Mouse (Mus musculus) gastrocnemius, postnatal 10 days (tissue): ENCODE measurements around the gene Tex30. TPM values are rescaled to one million over a fixed set of nuclear protein-coding genes. Genes with fewer than 3 reads are reported as not detected.
"Not testable (repeated sequence)": the region's sequence is repeated elsewhere in the genome, so short reads cannot be mapped to it uniquely, and the experiment has no call there.

Source experiments
- DNase-seq: peaks from one replicate; pipeline ENCODE4 v3.0.0; 2021; ENCODE audit warnings: mixed read lengths
- long read RNA-seq, 2 experiments: library from polyadenylated mRNA; stranded (forward); transcript quantifications; one replicate each; pipeline ENCODE4 v2.0.0; 2021
- total RNA-seq, 2 experiments: library from RNA; stranded (reverse); gene quantifications; 2 replicates each; pipeline ENCODE4 v1.2.3; 2021

Gene Tex30
- 1 to 10 TPM; 5.5 to 6.8 TPM for total RNA-seq
- long read RNA-seq, experiment 1, partial matches to known transcripts: 0 of 4 reads
- long read RNA-seq, experiment 1, other reads (novel, unspliced or antisense): 1 of 4 reads
- long read RNA-seq, experiment 2, partial matches to known transcripts: 0 of 4 reads
- long read RNA-seq, experiment 2, other reads (novel, unspliced or antisense): 1 of 4 reads

GRCm38 (mm10) chr1:44102259-44102717 lies at the start of gene Tex30:
Gene Tex30 (minus strand): TSS chr1:44102441.
- DNase-seq: peak; percentile 92

GRCm38 (mm10) chr1:44148706-44149105 lies 46.5 kb upstream of the Tex30 start:
- no peak for DNase-seq

DNA sequence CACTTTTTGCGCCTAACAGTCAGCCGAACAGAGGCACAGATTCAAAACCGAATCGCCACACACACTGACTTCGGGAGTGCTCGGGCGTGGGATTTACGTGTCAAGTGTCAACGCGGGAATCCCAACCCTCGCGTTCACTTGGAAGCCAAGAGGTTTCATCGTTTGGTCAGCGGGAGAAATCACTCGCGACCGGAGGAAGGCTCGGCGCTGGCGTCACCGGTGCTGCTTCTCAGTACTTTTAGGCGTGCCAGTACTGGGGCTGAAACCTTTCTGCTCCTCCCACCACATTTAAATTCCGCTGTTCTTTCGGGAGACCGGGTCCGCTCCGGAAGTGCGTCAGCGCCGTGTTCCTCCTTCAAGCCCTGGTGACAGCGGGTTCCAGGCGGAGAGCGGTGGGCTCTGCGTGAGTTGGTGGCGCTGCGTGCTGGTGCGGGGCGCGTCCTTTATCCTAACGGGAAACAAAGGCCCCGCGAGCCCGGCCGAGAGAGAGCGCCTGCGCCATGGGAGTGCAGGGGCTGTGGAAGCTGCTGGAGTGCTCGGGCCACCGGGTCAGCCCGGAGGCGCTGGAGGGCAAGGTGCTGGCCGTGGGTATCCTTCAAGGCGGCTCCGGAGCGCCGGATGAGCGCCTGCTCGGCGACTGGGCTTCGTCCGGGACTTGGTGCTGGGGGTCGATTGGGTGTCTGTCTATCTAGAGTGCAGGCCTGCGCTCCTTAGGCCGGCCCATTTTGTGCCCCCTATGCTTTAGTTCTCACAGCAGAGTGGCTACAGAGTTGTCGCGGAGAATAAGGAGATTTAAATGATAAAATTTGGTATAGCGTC lies 45.5 kb upstream of the Tex30 start, which contains the start of gene Ercc5:
Gene Ercc5, plus strand, starts transcription at position 182 of the 819 bp plus-strand sequence.
- DNase-seq: peak; percentile 65

- no peak for DNase-seq
Measured at GRCm38 (mm10) chr1:44142747-44143146, 40.5 kb upstream of the Tex30 start.

DNA sequence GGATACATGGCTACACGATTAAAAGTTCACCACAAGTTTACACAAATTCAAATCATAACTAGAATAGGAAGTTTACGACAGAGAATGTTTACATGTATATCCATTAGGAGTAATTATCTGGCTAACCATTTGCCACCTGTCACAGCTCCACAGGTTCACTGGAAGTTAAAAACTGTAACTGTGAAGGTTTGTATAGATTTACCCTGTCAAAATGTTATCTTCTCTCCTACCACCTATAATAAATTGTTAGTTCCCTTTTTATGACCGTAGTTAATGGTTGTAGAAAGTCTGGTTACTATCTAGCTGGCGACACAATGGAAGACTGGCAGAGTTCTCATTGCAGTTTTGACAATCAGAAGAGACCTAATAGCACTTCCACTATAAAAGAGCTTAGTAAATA lies 38.0 kb upstream of the Tex30 start:
- DNase-seq: no peak

DNA sequence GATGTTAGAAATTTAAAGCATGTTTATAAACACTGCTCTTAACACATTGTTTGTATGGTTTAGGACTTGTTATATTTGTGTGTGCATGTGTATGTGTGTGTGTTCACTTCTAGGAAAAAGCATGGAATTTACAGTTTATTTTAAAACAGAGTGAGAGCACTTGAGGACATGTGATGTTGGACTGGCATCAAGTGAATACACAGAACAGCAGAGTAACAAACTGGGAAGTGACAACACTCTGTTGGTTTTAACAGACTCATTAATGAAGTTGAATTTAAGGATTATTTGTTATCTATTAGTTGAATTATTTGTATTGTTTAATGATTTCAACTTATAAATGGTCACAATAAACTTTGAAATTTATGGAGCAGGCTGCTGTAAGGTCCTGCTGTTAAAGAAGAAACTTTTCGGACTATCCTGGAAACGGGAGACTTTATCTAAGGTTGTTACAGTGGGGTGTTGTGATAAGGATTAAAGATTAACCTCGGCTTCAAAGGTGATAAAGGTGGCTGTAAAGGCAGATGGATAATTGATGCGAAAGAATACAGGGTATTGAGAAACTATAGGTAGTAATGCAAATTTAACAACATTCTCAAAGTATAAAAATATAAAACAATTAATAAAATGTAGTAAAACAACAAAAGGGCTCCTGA lies 27.8 kb upstream of the Tex30 start:
- no peak for DNase-seq

DNA sequence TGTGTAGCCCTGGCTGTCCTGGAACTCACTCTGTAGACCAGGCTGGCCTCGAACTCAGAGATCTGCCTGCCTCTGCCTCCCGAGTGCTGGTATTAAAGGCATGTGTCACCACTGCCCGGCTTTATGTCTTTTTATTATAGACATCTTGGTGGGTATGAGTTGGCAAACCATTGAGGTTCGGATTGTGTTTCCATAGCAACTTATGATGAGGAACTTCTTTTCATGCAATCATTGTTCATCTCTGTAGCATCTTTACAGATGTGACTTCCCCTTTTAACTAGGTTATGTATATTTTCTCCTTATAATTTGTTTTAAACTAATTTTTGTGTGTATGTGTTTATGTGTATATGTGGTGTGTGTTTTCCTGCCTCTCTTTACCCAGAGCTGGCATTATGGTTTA lies 23.3 kb upstream of the Tex30 start:
- DNase-seq: no peak

- no peak for DNase-seq
Measured at GRCm38 (mm10) chr1:44122256-44122655, 20.0 kb upstream of the Tex30 start.

DNA sequence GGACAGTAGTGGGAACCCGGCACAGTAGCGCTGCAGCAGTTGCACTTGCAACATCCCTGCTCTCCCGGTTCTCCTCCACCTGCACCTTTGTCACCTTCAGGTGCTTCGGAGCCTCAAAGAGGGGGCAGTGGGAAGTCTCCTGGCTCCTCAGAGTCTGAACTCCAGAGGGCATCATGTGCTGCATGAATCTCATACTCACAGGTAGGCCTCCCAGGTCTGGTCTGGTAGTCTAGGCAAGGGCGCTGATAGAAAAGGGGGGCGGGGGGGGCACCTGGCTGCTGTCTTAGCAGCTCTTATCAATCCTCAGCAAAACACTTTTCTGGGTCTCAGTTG lies 17.8 kb upstream of the Tex30 start:
- no peak for DNase-seq

- peak; percentile 76 for DNase-seq
Measured at GRCm38 (mm10) chr1:44119201-44120073, 17.2 kb upstream of the Tex30 start.

DNA sequence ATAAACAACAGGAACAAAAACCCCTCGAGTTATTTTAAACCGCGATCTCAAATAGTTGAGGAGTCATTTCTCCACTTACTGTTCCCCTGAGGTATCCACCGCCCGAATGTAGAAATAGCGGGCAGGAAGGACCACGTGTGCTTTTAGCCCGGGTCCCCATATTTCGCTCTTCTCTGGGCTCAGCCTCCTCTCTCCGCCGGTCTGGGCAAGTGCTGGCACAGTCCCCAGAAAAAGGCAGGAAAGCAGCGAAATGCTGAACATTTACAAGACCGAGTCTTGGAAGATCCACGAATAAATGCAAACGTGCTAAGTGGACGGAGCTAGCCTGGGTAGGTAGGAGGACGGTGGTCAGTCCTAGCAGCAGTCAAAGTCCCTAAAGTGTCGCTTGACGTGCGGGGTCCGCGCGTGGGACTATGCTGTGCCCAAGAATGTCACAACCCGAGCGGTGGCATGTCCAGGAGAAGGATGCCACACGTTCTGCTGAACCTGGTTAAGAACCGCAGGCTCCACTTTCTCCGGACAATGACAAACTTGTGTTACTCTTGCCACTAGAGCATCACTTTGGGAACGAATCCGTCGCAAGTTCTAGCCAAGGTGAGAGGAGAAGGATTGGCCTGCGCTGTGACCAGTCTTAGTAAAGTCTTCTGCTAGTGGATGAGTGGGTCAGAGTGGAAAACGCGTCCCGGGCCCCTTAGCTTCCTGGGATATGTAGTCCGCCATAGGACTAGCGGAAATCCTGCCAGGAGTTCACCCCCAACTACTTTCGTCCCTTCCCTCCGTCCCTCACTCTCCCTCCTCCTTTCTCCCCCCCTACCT lies 16.2 kb upstream of the Tex30 start, which contains the start of the genes Kdelc1 and Bivm:
Gene Kdelc1, minus strand, starts transcription at position 570 of the 816 bp plus-strand sequence.
Gene Bivm, plus strand, starts transcription at position 719 of the 816 bp plus-strand sequence.
- peak; percentile 74 for DNase-seq

DNA sequence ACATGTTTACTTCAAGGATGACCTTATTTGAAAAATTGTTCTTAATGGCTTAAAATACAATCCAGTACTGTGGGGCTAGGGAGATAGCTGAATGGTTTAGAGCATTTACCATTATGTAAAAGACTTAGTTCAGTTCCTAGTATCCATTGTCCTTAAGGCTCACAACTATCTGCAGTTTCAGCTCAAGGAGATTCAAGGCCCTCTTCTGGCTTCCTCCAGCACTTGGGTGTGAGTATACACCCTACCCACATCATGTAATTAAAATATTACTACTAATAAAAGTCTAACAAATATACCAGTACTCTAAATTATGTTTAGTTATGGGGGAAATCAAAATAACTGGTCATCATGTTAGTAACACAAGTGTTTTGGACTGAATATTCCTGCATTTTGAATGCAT lies 15.3 kb upstream of the Tex30 start:
- no peak for DNase-seq

DNA sequence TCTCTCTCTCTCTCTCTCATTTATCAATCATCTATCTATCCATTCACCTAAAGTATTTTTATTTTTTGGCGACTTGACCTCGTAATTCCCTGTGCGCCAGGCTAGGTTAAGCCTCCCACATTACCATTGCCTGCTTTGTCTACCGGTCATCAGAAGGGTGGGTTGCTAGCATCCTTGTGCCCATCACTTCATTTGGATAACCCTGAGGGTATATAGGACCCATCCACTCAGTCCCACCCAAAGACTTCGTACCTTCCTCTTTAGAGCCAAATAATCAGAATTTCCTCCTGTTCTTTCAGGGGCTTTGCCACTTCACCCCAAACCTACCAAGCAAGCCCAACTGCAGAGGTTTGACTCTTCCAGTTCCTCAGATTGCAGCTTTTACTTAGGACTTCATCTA lies 698 bp upstream of the Tex30 start:
- DNase-seq: no peak

- DNase-seq: no peak
Measured at GRCm38 (mm10) chr1:44101448-44102225, 604 bp downstream of the Tex30 start.

GRCm38 (mm10) chr1:44064625-44065024 lies 37.6 kb downstream of the Tex30 start:
- DNase-seq: peak; percentile 40

- no peak for DNase-seq
Measured at GRCm38 (mm10) chr1:44063439-44063838, 38.8 kb downstream of the Tex30 start.

- DNase-seq: no peak
Measured at GRCm38 (mm10) chr1:44061836-44062235, 40.4 kb downstream of the Tex30 start, which contains the start of gene Gm8251. Gene Gm8251 (minus strand): TSS chr1:44061936.

DNA sequence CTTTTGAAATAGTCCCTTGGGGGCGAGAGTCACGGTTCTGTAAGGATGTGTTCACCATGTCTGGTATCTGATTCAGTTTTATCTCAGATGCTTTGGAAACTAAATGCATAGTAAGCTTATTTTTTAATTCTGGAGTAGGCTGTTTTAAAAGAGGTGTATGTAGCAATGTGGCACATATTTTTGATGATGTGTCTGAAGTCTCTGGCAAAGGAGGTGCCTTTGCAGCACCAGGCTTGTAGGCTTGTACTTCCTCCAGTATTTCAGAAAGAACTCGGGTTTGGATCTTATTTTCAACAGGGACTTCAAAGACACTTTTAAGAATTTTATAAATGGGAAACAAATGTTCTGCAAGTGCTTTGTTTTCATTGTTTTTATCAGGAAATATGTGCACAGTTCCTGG lies 44.4 kb downstream of the Tex30 start:
- no peak for DNase-seq

GRCm38 (mm10) chr1:44046556-44046955 lies 55.7 kb downstream of the Tex30 start:
- no peak for DNase-seq

DNA sequence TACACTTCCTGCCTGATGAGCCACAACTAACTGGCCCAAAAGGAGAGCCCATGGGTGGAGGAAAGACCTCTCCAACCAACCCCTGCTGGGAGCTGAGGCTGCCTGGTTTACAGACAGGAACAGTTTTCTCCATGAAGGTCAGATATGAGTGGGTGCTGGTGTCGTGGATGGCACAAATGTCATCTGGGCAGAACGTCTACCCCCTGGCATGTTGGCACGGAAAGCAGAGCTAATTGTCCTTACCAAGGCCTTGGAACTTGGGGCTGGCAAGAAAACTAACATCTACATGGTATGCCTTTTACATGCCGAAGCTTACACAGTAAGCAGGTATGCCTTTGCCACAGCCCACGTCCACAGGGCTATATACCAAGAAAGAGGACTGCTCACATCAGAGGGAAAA lies 56.6 kb downstream of the Tex30 start:
- DNase-seq: not testable (repeated sequence)
